Mouse (Mus musculus): ENCODE measurements around the gene Ttc9c. TPM values are rescaled to one million over a fixed set of nuclear protein-coding genes. Genes with fewer than 3 reads are reported as not detected.
A peak's percentile ranks its signal among the peaks of the same experiment; 100 is the strongest.

The Ttc9c gene
- polyA plus RNA-seq, 1 experiment from 2014 or later, result 34.0 TPM

DNA sequence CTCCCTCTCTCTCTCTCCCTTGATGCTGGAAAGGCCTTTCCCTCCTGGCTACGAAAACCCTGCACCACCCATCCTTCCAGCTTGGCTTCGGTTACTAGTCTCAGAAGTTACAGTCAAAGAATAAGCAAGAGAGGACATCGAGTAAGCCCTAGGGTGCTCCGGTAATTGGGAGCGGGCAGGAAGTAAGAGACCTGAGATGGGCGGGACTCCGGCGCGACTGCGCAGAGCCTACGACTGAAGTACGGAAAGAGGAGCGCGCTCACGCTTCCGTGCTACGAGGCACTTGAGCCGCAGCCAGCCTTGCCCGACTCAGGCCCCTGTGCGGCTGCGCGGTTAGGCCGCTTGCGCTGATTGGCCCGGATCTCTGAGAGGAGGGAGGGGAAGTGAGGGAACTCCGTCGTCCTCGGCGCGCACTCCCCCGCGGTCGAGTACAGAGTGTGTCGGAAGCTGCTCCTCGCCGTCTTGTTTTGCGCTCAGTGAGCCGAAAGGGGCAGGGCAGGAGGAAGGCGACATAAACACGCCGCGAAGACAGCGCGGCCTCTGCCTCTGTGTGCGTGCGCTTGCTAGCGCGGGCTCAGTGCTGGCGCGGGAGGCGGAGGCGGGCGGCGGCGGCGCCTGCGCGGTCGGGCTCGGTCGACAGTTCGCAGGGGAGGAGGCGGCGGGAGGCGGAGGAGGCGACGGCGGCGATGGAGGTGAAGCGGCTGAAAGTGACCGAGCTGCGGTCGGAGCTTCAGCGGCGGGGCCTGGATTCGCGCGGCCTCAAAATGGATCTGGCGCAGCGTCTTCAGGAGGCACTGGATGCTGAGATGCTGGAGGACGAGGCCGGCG is 677 bp upstream of the Ttc9c start, which contains the start of gene Hnrnpul2:
Gene Hnrnpul2, plus strand, starts transcription at position 415 of the 828 bp plus-strand sequence.
- Histone ChIP-seq H3K9me3 (replicated peaks; ENCODE audit: control insufficient read depth, low read length) (no peaks in the 10 kb centered on the region), H3K4me2 (peak within 1 kb of the TSS; percentile 97)
- ATAC-seq (replicated peaks; ENCODE audit: insufficient number of reproducible peaks, low FRiP score, low TSS enrichment), result peak; percentile 96

DNA sequence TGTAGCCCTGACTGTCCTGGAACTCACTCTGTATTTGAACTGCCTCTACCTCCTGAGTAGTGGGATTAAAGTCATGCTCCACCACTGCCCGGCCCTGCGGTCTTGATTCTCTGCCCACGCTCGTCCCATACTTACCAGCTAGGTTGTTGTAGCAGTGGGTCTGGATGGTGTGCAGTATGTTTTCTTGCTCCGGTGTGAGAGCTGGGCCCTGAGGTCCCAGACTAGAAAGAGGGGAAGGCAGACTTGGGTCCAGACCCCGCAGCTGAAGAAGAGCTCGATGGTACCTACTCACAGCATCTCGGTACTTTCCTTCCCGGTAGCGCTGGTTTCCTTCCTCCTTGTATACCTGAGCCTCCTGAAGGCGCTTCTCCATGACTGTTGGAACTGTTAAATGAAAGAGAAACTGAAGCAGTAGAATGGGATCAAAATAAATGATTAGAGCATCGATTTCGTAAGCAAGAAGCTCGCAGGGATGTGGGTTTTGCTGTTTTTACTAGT is 783 bp downstream of the Ttc9c start:
- Histone ChIP-seq H3K4me2 (peak overlapping the region; percentile 97), H3K36me3 (ENCODE audit: control insufficient read depth, insufficient read depth, low read length) (peaks cover 8% of the 10 kb centered on the region), H3K4me1 (ENCODE audit: control insufficient read depth, insufficient read depth, low read length) (peaks cover 17% of the 10 kb centered on the region), H3K4me3 (ENCODE audit: low read depth, low read length) (peak overlapping the region; percentile 100), H3K9ac (ENCODE audit: low read depth, low read length) (peak overlapping the region; percentile 99), H3K9me3 (replicated peaks; ENCODE audit: control insufficient read depth, low read length) (no peaks in the 10 kb centered on the region), H3K27ac (ENCODE audit: low read depth, low read length) (peak overlapping the region; percentile 100), H3K27me3 (ENCODE audit: control insufficient read depth, insufficient read depth, low read length) (no peaks in the 10 kb centered on the region)
- 26% methylated on average over 14 of the region's 14 CpGs for WGBS (ENCODE audit: insufficient replicate concordance)
- ATAC-seq (replicated peaks; ENCODE audit: insufficient number of reproducible peaks, low FRiP score, low TSS enrichment), result no peak

More for the DNA sequence above, 677 bp upstream of the Ttc9c start, which contains the start of gene Hnrnpul2:
- H3K4me1 ChIP-seq (ENCODE audit: control insufficient read depth, insufficient read depth, low read length), result peaks cover 17% of the 10 kb centered on the region
- peaks cover 15% of the 10 kb centered on the region for H3K36me3 ChIP-seq (ENCODE audit: control insufficient read depth, insufficient read depth, low read length)
- H3K9ac ChIP-seq (ENCODE audit: low read depth, low read length), result peak within 1 kb of the TSS; percentile 99
- peak within 1 kb of the TSS; percentile 100 for H3K27ac ChIP-seq (ENCODE audit: low read depth, low read length)
- WGBS (ENCODE audit: insufficient replicate concordance), result under 1% methylated on average over 83 of the region's 83 CpGs
- peak within 1 kb of the TSS; percentile 100 for H3K4me3 ChIP-seq (ENCODE audit: low read depth, low read length)
- H3K27me3 ChIP-seq (ENCODE audit: control insufficient read depth, insufficient read depth, low read length), result no peaks in the 10 kb centered on the region

DNA sequence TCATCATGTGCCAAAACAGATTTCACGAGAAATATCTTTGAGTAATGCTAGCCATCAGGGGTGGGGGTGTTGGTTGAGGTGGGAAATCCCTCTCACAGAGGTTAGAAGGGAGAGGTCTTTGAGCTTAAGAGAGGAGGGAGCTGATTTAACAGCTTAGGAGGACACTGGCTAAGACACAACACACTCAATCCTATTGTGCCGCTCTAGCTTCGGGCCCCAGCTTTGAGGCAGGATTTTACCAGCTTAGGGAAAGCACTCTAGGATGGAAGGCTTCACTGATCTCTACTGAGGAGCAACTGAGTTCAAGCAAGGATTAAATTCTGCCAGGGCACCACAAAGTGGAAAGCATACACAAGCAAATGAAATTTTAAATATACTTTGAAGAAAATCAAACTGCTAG is 2.1 kb downstream of the Ttc9c start:
- H3K4me1 ChIP-seq (ENCODE audit: control insufficient read depth, insufficient read depth, low read length), result peaks cover 10% of the 10 kb centered on the region
- H3K36me3 ChIP-seq (ENCODE audit: control insufficient read depth, insufficient read depth, low read length), result peaks cover 9% of the 10 kb centered on the region
- no peaks in the 10 kb centered on the region for H3K27me3 ChIP-seq (ENCODE audit: control insufficient read depth, insufficient read depth, low read length)
- no peaks in the 10 kb centered on the region for H3K9me3 ChIP-seq (replicated peaks; ENCODE audit: control insufficient read depth, low read length)
- WGBS (ENCODE audit: insufficient replicate concordance), result 79% methylated on average over 3 of the region's 3 CpGs
- peak overlapping the region; percentile 29 for H3K9ac ChIP-seq (ENCODE audit: low read depth, low read length)
- no peak overlapping the region for H3K4me3 ChIP-seq (ENCODE audit: low read depth, low read length)
- ATAC-seq (replicated peaks; ENCODE audit: insufficient number of reproducible peaks, low FRiP score, low TSS enrichment), result no peak
- peak overlapping the region; percentile 0; the same call in 1 of the 2 replicates for H3K4me2 ChIP-seq
- H3K27ac ChIP-seq (ENCODE audit: low read depth, low read length), result no peak overlapping the region

DNA sequence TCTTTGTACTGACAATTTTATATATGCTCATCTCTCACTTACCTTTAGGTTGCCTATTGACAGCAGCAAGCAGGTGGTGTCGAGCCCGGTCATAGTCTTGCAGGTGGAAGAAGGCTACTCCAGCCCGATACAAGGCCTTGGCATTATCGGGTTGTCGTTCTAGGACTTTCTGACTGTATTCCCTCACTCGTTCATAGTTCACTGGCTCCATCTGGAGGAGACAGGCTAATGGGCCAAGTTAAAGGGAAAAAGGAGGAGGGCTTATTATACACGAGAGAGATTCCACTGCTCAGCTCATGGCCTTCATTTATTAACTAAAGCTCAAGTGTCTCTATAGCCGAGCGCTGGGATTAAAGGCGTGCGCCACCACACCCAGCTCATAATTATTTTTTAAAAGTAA is 3.3 kb downstream of the Ttc9c start:
- H3K9me3 ChIP-seq (replicated peaks; ENCODE audit: control insufficient read depth, low read length), result no peaks in the 10 kb centered on the region
- H3K4me1 ChIP-seq (ENCODE audit: control insufficient read depth, insufficient read depth, low read length), result peaks cover 7% of the 10 kb centered on the region
- H3K4me2 ChIP-seq, result no peak overlapping the region
- H3K36me3 ChIP-seq (ENCODE audit: control insufficient read depth, insufficient read depth, low read length), result peaks cover 9% of the 10 kb centered on the region
- H3K27ac ChIP-seq (ENCODE audit: low read depth, low read length), result no peak overlapping the region
- no peak overlapping the region for H3K9ac ChIP-seq (ENCODE audit: low read depth, low read length)
- no peak overlapping the region for H3K4me3 ChIP-seq (ENCODE audit: low read depth, low read length)
- no peaks in the 10 kb centered on the region for H3K27me3 ChIP-seq (ENCODE audit: control insufficient read depth, insufficient read depth, low read length)
- 85% methylated on average over 11 of the region's 11 CpGs for WGBS (ENCODE audit: insufficient replicate concordance)
- ATAC-seq (replicated peaks; ENCODE audit: insufficient number of reproducible peaks, low FRiP score, low TSS enrichment), result no peak

DNA sequence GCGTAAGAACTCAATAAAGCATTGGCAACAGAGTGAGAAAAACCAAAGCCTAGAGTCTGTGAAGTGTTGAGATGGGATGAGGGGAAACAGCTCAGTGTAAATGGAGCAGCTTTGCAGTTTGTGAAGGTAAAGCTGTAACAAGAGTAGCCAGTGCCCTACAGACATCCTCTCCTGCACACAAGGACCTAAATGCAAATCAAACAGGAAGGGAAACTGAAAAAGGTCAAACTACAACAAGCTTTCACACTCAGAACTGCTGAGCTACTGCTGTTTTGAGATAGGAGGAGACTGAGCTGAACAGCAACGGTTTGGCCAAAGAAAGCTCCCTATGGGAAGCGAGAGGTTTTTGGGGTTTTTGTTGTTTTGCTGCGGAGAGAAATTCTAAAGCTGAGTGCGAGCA is 12.3 kb downstream of the Ttc9c start:
- WGBS (ENCODE audit: insufficient replicate concordance), result 92% methylated on average over 5 of the region's 5 CpGs
- no peak for ATAC-seq (replicated peaks; ENCODE audit: insufficient number of reproducible peaks, low FRiP score, low TSS enrichment)
- H3K4me1 ChIP-seq (ENCODE audit: control insufficient read depth, insufficient read depth, low read length), result peaks cover 3% of the 10 kb centered on the region; the same call in 1 of the 2 replicates
- H3K36me3 ChIP-seq (ENCODE audit: control insufficient read depth, insufficient read depth, low read length), result peaks cover 10% of the 10 kb centered on the region
- H3K27ac ChIP-seq (ENCODE audit: low read depth, low read length), result no peak overlapping the region
- H3K4me2 ChIP-seq, result no peak overlapping the region
- H3K4me3 ChIP-seq (ENCODE audit: low read depth, low read length), result no peak overlapping the region
- H3K9me3 ChIP-seq (replicated peaks; ENCODE audit: control insufficient read depth, low read length), result no peaks in the 10 kb centered on the region
- H3K9ac ChIP-seq (ENCODE audit: low read depth, low read length), result no peak overlapping the region
- no peaks in the 10 kb centered on the region for H3K27me3 ChIP-seq (ENCODE audit: control insufficient read depth, insufficient read depth, low read length)

DNA sequence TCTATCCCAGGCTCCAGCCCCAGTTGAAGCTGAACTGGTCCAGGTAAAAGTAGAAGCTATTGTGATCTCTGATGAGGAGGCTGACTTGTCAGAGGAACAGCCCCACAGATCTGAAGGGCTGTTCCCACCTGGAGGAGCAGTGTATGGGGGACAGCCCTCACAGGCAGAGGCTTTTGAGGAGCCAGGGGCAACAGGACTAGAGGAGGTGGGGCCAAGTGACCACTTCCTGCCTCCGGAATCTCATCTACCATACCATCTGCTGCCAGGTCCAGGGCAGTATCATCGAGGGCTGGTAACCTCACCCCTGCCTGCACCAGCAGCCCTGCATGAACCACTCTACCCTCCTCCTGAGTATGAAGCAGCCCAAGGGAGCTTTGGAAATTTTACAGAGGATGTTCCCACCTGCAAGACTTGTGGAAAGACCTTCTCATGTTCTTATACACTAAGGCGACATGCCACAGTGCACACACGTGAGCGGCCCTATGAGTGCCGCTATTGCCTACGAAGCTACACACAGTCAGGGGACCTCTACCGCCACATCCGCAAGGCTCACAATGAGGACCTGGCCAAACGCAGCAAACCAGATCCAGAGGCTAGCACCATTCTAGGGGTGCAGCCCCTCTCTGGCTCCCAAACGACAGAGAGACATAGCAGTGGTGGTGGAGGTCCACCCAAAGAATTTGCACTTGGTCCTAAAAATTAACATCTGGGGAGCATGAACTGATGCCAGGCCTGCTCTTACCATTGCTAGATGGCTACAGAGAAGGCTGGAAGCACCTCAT is 15.1 kb downstream of the Ttc9c start:
- Histone ChIP-seq H3K27ac (ENCODE audit: low read depth, low read length) (no peak overlapping the region), H3K27me3 (ENCODE audit: control insufficient read depth, insufficient read depth, low read length) (no peaks in the 10 kb centered on the region), H3K4me2 (no peak overlapping the region), H3K4me1 (ENCODE audit: control insufficient read depth, insufficient read depth, low read length) (peaks cover 3% of the 10 kb centered on the region; the same call in 1 of the 2 replicates), H3K9me3 (replicated peaks; ENCODE audit: control insufficient read depth, low read length) (no peaks in the 10 kb centered on the region), H3K4me3 (ENCODE audit: low read depth, low read length) (no peak overlapping the region), H3K9ac (ENCODE audit: low read depth, low read length) (no peak overlapping the region), H3K36me3 (ENCODE audit: control insufficient read depth, insufficient read depth, low read length) (peaks cover 4% of the 10 kb centered on the region)
- WGBS (ENCODE audit: insufficient replicate concordance), result 85% methylated on average over 11 of the region's 11 CpGs
- no peak for ATAC-seq (replicated peaks; ENCODE audit: insufficient number of reproducible peaks, low FRiP score, low TSS enrichment)

DNA sequence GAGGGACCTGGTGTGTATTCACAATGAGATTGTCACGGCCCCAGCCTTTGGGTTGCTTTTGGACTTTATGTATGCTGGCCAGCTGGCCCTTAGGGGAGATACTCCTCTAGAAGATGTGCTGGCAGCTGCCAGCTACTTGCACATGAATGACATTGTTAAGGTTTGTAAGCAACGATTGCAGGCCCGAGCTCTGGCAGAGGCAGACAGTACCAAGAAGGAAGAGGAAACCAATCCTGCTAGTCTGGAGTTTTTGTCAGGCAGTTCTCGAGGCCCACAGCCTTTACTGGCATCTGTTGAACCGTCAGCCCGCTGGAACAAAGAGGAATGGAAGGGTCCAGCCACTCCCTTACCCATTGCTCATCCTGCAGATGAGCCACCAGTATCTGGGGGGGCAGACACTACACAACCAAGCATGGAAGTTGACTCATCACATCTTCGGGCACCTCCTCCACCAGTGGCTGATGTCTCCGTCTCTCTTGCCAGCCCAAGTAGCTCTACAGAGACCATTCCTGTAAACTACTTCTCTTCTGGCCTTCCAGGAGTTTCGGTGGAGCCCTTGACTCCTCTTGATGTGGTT is 15.8 kb downstream of the Ttc9c start:
- Histone ChIP-seq H3K9ac (ENCODE audit: low read depth, low read length) (no peak overlapping the region), H3K36me3 (ENCODE audit: control insufficient read depth, insufficient read depth, low read length) (peaks cover 4% of the 10 kb centered on the region), H3K4me2 (peak overlapping the region; percentile 88), H3K4me3 (ENCODE audit: low read depth, low read length) (peak overlapping the region; percentile 63), H3K9me3 (replicated peaks; ENCODE audit: control insufficient read depth, low read length) (no peaks in the 10 kb centered on the region), H3K4me1 (ENCODE audit: control insufficient read depth, insufficient read depth, low read length) (peaks cover 3% of the 10 kb centered on the region; the same call in 1 of the 2 replicates), H3K27me3 (ENCODE audit: control insufficient read depth, insufficient read depth, low read length) (no peaks in the 10 kb centered on the region), H3K27ac (ENCODE audit: low read depth, low read length) (0 out of 2 replicates have a peak overlapping the region, but pooled peaks have one; percentile 82)
- ATAC-seq (replicated peaks; ENCODE audit: insufficient number of reproducible peaks, low FRiP score, low TSS enrichment), result no peak
- 91% methylated on average over 9 of the region's 9 CpGs for WGBS (ENCODE audit: insufficient replicate concordance)

DNA sequence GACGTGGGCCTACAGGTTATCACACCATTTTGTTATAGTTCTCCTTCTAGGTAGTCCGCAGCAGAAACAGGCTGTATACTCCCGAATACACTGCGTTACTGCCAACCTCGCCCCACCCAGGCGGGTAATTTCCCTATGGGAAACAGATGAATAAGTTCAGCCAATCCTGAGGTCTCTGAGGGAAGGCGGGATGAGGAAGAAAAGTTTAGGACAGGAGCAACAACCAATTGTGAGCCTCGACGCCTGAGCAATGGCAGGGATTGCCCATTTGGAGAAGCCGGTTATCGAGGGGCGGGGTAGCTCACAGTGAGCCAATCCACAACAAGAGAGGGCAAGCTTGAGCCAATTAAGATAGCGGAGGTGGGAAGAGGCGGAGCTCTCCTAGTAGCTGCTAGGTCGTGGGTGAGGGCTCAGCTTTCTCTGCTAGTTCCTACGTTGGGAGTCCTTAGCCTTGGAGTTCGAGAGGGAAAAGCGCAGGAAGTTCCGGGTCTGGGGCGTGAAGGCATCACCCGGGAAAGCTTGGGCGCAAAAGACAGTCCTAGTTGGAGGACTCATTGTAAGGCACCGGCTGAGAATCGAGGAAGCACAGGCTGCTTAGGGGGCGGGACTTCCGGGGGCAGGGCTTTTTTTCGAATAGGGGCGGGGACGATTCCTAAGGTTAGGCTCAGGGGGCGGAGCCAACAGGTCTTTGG is 16.9 kb downstream of the Ttc9c start, which contains the start of gene Zbtb3:
Gene Zbtb3, plus strand, starts transcription at position 426 of the 692 bp plus-strand sequence.
- Histone ChIP-seq H3K4me2 (peak within 1 kb of the TSS; percentile 88), H3K36me3 (ENCODE audit: control insufficient read depth, insufficient read depth, low read length) (peaks cover 4% of the 10 kb centered on the region), H3K4me1 (ENCODE audit: control insufficient read depth, insufficient read depth, low read length) (peaks cover 7% of the 10 kb centered on the region; the same call in 1 of the 2 replicates), H3K9ac (ENCODE audit: low read depth, low read length) (peak within 1 kb of the TSS; percentile 69), H3K27me3 (ENCODE audit: control insufficient read depth, insufficient read depth, low read length) (no peaks in the 10 kb centered on the region), H3K4me3 (ENCODE audit: low read depth, low read length) (peak within 1 kb of the TSS; percentile 63), H3K27ac (ENCODE audit: low read depth, low read length) (peak within 1 kb of the TSS; percentile 82), H3K9me3 (replicated peaks; ENCODE audit: control insufficient read depth, low read length) (no peaks in the 10 kb centered on the region)
- ATAC-seq (replicated peaks; ENCODE audit: insufficient number of reproducible peaks, low FRiP score, low TSS enrichment), result peak; percentile 94
- under 1% methylated on average over 30 of the region's 30 CpGs for WGBS (ENCODE audit: insufficient replicate concordance)

All from heart, embryonic 11.5 days (tissue).